Mouse (Mus musculus): Measurements from ENCODE around the gene Gm10309. TPM values are rescaled to one million over a fixed set of nuclear protein-coding genes. Genes with fewer than 3 reads are reported as not detected.
"Not testable (repeated sequence)": the region's sequence is repeated elsewhere in the genome, so short reads cannot be mapped to it uniquely, and the experiment has no call there.

The Gm10309 gene
- polyA plus RNA-seq, 1 experiment: not detected

- TF ChIP-seq POLR2A (IDR thresholded peaks at IDR 0.05; ENCODE audit: borderline replicate concordance, extremely low read depth, insufficient read depth, insufficient read length, poor library complexity, severe bottlenecking) (no peak), CTCF (IDR thresholded peaks at IDR 0.05; ENCODE audit: borderline replicate concordance, extremely low read depth, insufficient read depth, insufficient read length) (no peak)
- DNase-seq (ENCODE audit: low read depth): no peak
These were observed 11.1 kb downstream of the Gm10309 start for GRCm38 (mm10) chr17:86493891-86494420.

GRCm38 (mm10) chr17:86492376-86492775 is 12.7 kb downstream of the Gm10309 start:
- no peak for DNase-seq (ENCODE audit: low read depth)
- TF ChIP-seq POLR2A (IDR thresholded peaks at IDR 0.05; ENCODE audit: borderline replicate concordance, extremely low read depth, insufficient read depth, insufficient read length, poor library complexity, severe bottlenecking): no peak
- TF ChIP-seq CTCF (IDR thresholded peaks at IDR 0.05; ENCODE audit: borderline replicate concordance, extremely low read depth, insufficient read depth, insufficient read length): no peak

- no peak for TF ChIP-seq POLR2A (IDR thresholded peaks at IDR 0.05; ENCODE audit: borderline replicate concordance, extremely low read depth, insufficient read depth, insufficient read length, poor library complexity, severe bottlenecking)
- TF ChIP-seq CTCF (IDR thresholded peaks at IDR 0.05; ENCODE audit: borderline replicate concordance, extremely low read depth, insufficient read depth, insufficient read length): no peak
These were observed 15.2 kb downstream of the Gm10309 start for GRCm38 (mm10) chr17:86489827-86490226.

GRCm38 (mm10) chr17:86487450-86487849 is 17.6 kb downstream of the Gm10309 start:
- TF ChIP-seq POLR2A (IDR thresholded peaks at IDR 0.05; ENCODE audit: borderline replicate concordance, extremely low read depth, insufficient read depth, insufficient read length, poor library complexity, severe bottlenecking) (no peak), CTCF (IDR thresholded peaks at IDR 0.05; ENCODE audit: borderline replicate concordance, extremely low read depth, insufficient read depth, insufficient read length) (no peak)
- no peak for DNase-seq (ENCODE audit: low read depth)

More at GRCm38 (mm10) chr17:86489827-86490226, 15.2 kb downstream of the Gm10309 start:
- no peak for DNase-seq (ENCODE audit: low read depth)

GRCm38 (mm10) chr17:86486657-86487056 is 18.4 kb downstream of the Gm10309 start:
- TF ChIP-seq CTCF (IDR thresholded peaks at IDR 0.05; ENCODE audit: borderline replicate concordance, extremely low read depth, insufficient read depth, insufficient read length): no peak
- no peak for DNase-seq (ENCODE audit: low read depth)

- TF ChIP-seq POLR2A (IDR thresholded peaks at IDR 0.05; ENCODE audit: borderline replicate concordance, extremely low read depth, insufficient read depth, insufficient read length, poor library complexity, severe bottlenecking) (no peak), CTCF (IDR thresholded peaks at IDR 0.05; ENCODE audit: borderline replicate concordance, extremely low read depth, insufficient read depth, insufficient read length) (peak; percentile 80; the same call in 1 of the 2 replicates)
- DNase-seq (ENCODE audit: low read depth): peak; percentile 85
These were observed 20.8 kb downstream of the Gm10309 start for GRCm38 (mm10) chr17:86484087-86484737.

- DNase-seq (ENCODE audit: low read depth): no peak
These were observed 22.4 kb downstream of the Gm10309 start for GRCm38 (mm10) chr17:86482675-86483074.

GRCm38 (mm10) chr17:86479406-86479805 is 25.6 kb downstream of the Gm10309 start:
- no peak for DNase-seq (ENCODE audit: low read depth)
- TF ChIP-seq POLR2A (IDR thresholded peaks at IDR 0.05; ENCODE audit: borderline replicate concordance, extremely low read depth, insufficient read depth, insufficient read length, poor library complexity, severe bottlenecking): no peak
- no peak for TF ChIP-seq CTCF (IDR thresholded peaks at IDR 0.05; ENCODE audit: borderline replicate concordance, extremely low read depth, insufficient read depth, insufficient read length)

More at GRCm38 (mm10) chr17:86482675-86483074, 22.4 kb downstream of the Gm10309 start:
- no peak for TF ChIP-seq POLR2A (IDR thresholded peaks at IDR 0.05; ENCODE audit: borderline replicate concordance, extremely low read depth, insufficient read depth, insufficient read length, poor library complexity, severe bottlenecking)
- TF ChIP-seq CTCF (IDR thresholded peaks at IDR 0.05; ENCODE audit: borderline replicate concordance, extremely low read depth, insufficient read depth, insufficient read length): no peak

- DNase-seq (ENCODE audit: low read depth): not testable (repeated sequence)
These were observed 27.6 kb downstream of the Gm10309 start for GRCm38 (mm10) chr17:86477401-86477800.

- no peak for TF ChIP-seq CTCF (IDR thresholded peaks at IDR 0.05; ENCODE audit: borderline replicate concordance, extremely low read depth, insufficient read depth, insufficient read length)
- no peak for TF ChIP-seq POLR2A (IDR thresholded peaks at IDR 0.05; ENCODE audit: borderline replicate concordance, extremely low read depth, insufficient read depth, insufficient read length, poor library complexity, severe bottlenecking)
- DNase-seq (ENCODE audit: low read depth): no peak
These were observed 28.4 kb downstream of the Gm10309 start for GRCm38 (mm10) chr17:86476674-86477073.

GRCm38 (mm10) chr17:86471684-86472083 is 33.3 kb downstream of the Gm10309 start:
- no peak for TF ChIP-seq POLR2A (IDR thresholded peaks at IDR 0.05; ENCODE audit: borderline replicate concordance, extremely low read depth, insufficient read depth, insufficient read length, poor library complexity, severe bottlenecking)
- TF ChIP-seq CTCF (IDR thresholded peaks at IDR 0.05; ENCODE audit: borderline replicate concordance, extremely low read depth, insufficient read depth, insufficient read length): peak; percentile 67; the same call in 1 of the 2 replicates
- peak; percentile 63 for DNase-seq (ENCODE audit: low read depth)

- no peak for DNase-seq (ENCODE audit: low read depth)
These were observed 34.9 kb downstream of the Gm10309 start for GRCm38 (mm10) chr17:86470160-86470559.

More at GRCm38 (mm10) chr17:86470160-86470559, 34.9 kb downstream of the Gm10309 start:
- TF ChIP-seq CTCF (IDR thresholded peaks at IDR 0.05; ENCODE audit: borderline replicate concordance, extremely low read depth, insufficient read depth, insufficient read length) (no peak), POLR2A (IDR thresholded peaks at IDR 0.05; ENCODE audit: borderline replicate concordance, extremely low read depth, insufficient read depth, insufficient read length, poor library complexity, severe bottlenecking) (no peak)
